In genomic region chr3:38105022-38105857, GRCm38 (mm10) we compare ENCODE assay signal across 11 mouse cellular contexts.
"Had no signal": no experiment of that assay in that cellular context is flagged by ENCODE, and none has a peak within 500 bp of the region (broad histone marks: within the 10 kb centered on the region; RNA-seq: fewer than 3 reads in every experiment).

No protein-coding gene starts in this region.

- ATAC-seq: intestine, embryonic 16.5 days had no signal

- H3K4me1 ChIP-seq: limb, embryonic 13.5 days; lung, embryonic 15.5 days; midbrain, embryonic 12.5 days had no signal

- H3K36me3 ChIP-seq: limb, embryonic 13.5 days; lung, embryonic 15.5 days; midbrain, embryonic 12.5 days had no signal

- H3K9me3 ChIP-seq: limb, embryonic 13.5 days; lung, embryonic 15.5 days; midbrain, embryonic 12.5 days had no signal

- H3K27ac ChIP-seq: limb, embryonic 13.5 days; liver, embryonic 14.5 days; lung, embryonic 15.5 days; midbrain, embryonic 12.5 days had no signal

- H3K9ac ChIP-seq: limb, embryonic 13.5 days; liver, embryonic 14.5 days; lung, embryonic 15.5 days; midbrain, embryonic 12.5 days had no signal

- H3K27me3 ChIP-seq: limb, embryonic 13.5 days; lung, embryonic 15.5 days; midbrain, embryonic 12.5 days had no signal

- DNase-seq: kidney, adult 2 months; kidney, postnatal 25 days; left cerebral cortex, postnatal 4 days; right cerebral cortex, postnatal 14 days; thymus, adult 18-20 months; thymus, postnatal 14 days had no signal

- H3K4me2 ChIP-seq: limb, embryonic 13.5 days; lung, embryonic 15.5 days; midbrain, embryonic 12.5 days had no signal

- H3K4me3 ChIP-seq: limb, embryonic 13.5 days; lung, embryonic 15.5 days; midbrain, embryonic 12.5 days had no signal
